Mouse (Mus musculus) B cell, adult 2 months (primary cell): ENCODE measurements around the gene Gm15114.
"Not testable (repeated sequence)": the region's sequence is repeated elsewhere in the genome, so short reads cannot be mapped to it uniquely, and the experiment has no call there.

Experiments
- DNase-seq, 2 experiments: peaks; one replicate each; pipeline ENCODE4 v3.0.0; 2022

The Gm15114 gene

DNA sequence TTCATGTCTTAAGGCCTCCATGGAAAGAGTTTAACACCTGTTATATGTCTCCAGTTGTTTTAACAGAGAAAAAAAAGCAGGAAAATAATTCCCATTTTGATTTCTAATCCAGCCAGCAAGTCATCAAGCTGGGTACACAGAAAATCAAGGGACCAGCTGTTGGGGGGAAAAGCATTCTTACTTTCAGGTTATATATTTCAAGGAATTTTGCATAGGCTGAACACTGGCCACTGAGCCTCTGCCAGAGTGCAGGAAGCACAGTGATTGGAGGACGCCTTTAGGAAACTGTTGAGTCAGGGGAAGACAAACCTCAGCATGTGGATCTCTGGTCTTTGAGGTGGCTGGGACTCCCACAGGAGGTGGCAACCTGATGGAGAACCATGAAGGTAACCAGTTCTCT is at the start of gene Gm15114:
TSS of gene Gm15114 (plus strand) at position 301 of the 400 bp plus-strand sequence.
- not testable (repeated sequence) for DNase-seq
